Mouse (Mus musculus) heart, embryonic 13.5 days (tissue): Measurements from ENCODE around the gene Gpx4. TPM values are rescaled to one million over a fixed set of nuclear protein-coding genes. Genes with fewer than 3 reads are reported as not detected.
"Not testable (repeated sequence)": the region's sequence is repeated elsewhere in the genome, so short reads cannot be mapped to it uniquely, and the experiment has no call there.

Experiments
- ATAC-seq: fragments of 200-750 bp; cut with Nextera tagmentation; 2 replicates; pipeline ENCODE4 v1.8.0; 2017; ENCODE audit warnings: moderate TSS enrichment; ENCODE audit not compliant: insufficient number of reproducible peaks, low FRiP score, low TSS enrichment; ENCODE audit errors: extremely low read depth
- H3K27ac ChIP-seq: fragments of 300-500 bp; sonication (generic); replicated peaks from 2 replicates; pipeline ENCODE4 v1.5.1; 2015; ENCODE audit warnings: moderate library complexity, mild to moderate bottlenecking, inconsistent platforms
- H3K27me3 ChIP-seq: fragments of 300-500 bp; sonication (generic); replicated peaks from 2 replicates; pipeline ENCODE4 v1.6.1; 2015; ENCODE audit warnings: mild to moderate bottlenecking, inconsistent platforms
- H3K36me3 ChIP-seq: fragments of 300-500 bp; sonication (generic); 2 replicates; pipeline ENCODE4 v1.6.1; 2015; ENCODE audit warnings: mild to moderate bottlenecking, inconsistent platforms
- H3K4me1 ChIP-seq: fragments of 300-500 bp; sonication (generic); 2 replicates; pipeline ENCODE4 v1.6.1; 2015; ENCODE audit warnings: inconsistent platforms
- H3K4me2 ChIP-seq: fragments of 300-500 bp; sonication (generic); 2 replicates; pipeline ENCODE4 v1.6.1; 2015; ENCODE audit warnings: inconsistent platforms, mild to moderate bottlenecking, moderate library complexity
- H3K4me3 ChIP-seq: fragments of 300-500 bp; sonication (generic); 2 replicates; pipeline ENCODE4 v1.5.1; 2015; ENCODE audit warnings: moderate library complexity, mild to moderate bottlenecking, inconsistent platforms
- H3K9ac ChIP-seq: fragments of 300-500 bp; sonication (generic); 2 replicates; pipeline ENCODE4 v1.6.1; 2015; ENCODE audit warnings: inconsistent platforms, mild to moderate bottlenecking, moderate library complexity
- H3K9me3 ChIP-seq: fragments of 300-500 bp; sonication (generic); 2 replicates; pipeline ENCODE4 v1.6.1; 2016; ENCODE audit warnings: inconsistent platforms
- WGBS: fragments of 180-500 bp; shearing (Covaris S2); methylation state at CpG from one replicate; pipeline ENCODE4 v1.1.7; 2015; ENCODE audit warnings: mixed read lengths; 5-methylcytosine and 5-hydroxymethylcytosine counted together
- polyA plus RNA-seq: library from polyadenylated mRNA; unstranded; fragments of >200 nt; fragmentation: Nextera tagmentation; extraction: Ambion mirVana; gene quantifications from 2 replicates; pipeline ENCODE4 v1.2.1, GENCODE M21; 2015

Gpx4 gene
- polyA plus RNA-seq, 1 experiment from 2014 or later = 691 TPM

GRCm38 (mm10) chr10:80050885-80051617 is 4.1 kb downstream of the Gpx4 start:
- Histone ChIP-seq H3K4me3 (no peak overlapping the region), H3K4me1 (peaks cover 69% of the 10 kb centered on the region), H3K27ac (peak overlapping the region; percentile 78), H3K4me2 (no peak overlapping the region), H3K27me3 (no peaks in the 10 kb centered on the region), H3K9ac (peak overlapping the region; percentile 58), H3K9me3 (no peaks in the 10 kb centered on the region), H3K36me3 (peaks cover 10% of the 10 kb centered on the region)
- 40% methylated on average over 15 of the region's 15 CpGs for WGBS
- ATAC-seq = no peak

- no peak for ATAC-seq
- H3K4me1 ChIP-seq = peaks cover 69% of the 10 kb centered on the region
Measured at GRCm38 (mm10) chr10:80051618-80052373, 4.8 kb downstream of the Gpx4 start.

GRCm38 (mm10) chr10:80052374-80052764 is 5.4 kb downstream of the Gpx4 start:
- Histone ChIP-seq H3K4me2 (peak overlapping the region; percentile 67), H3K9ac (peak overlapping the region; percentile 72)

More at GRCm38 (mm10) chr10:80051618-80052373, 4.8 kb downstream of the Gpx4 start:
- no peaks in the 10 kb centered on the region for H3K27me3 ChIP-seq
- no peaks in the 10 kb centered on the region for H3K9me3 ChIP-seq
- H3K4me2 ChIP-seq = peak overlapping the region; percentile 67
- 26% methylated on average over 14 of the region's 14 CpGs for WGBS
- peaks cover 16% of the 10 kb centered on the region for H3K36me3 ChIP-seq
- H3K9ac ChIP-seq = peak overlapping the region; percentile 72
- peak overlapping the region; percentile 78 for H3K27ac ChIP-seq
- no peak overlapping the region for H3K4me3 ChIP-seq

GRCm38 (mm10) chr10:80053259-80053780 is 6.4 kb downstream of the Gpx4 start:
- peaks cover 60% of the 10 kb centered on the region for H3K4me1 ChIP-seq

More at GRCm38 (mm10) chr10:80052374-80052764, 5.4 kb downstream of the Gpx4 start:
- no peaks in the 10 kb centered on the region for H3K9me3 ChIP-seq
- WGBS = 77% methylated on average over 5 of the region's 5 CpGs
- H3K36me3 ChIP-seq = peaks cover 22% of the 10 kb centered on the region
- no peak overlapping the region for H3K4me3 ChIP-seq
- no peaks in the 10 kb centered on the region for H3K27me3 ChIP-seq
- no peak for ATAC-seq
- H3K4me1 ChIP-seq = peaks cover 69% of the 10 kb centered on the region
- peak overlapping the region; percentile 78 for H3K27ac ChIP-seq

GRCm38 (mm10) chr10:80053831-80054815 is 7.2 kb downstream of the Gpx4 start:
- H3K4me2 ChIP-seq = peak overlapping the region; percentile 91
- peaks cover 52% of the 10 kb centered on the region for H3K4me1 ChIP-seq
- no peaks in the 10 kb centered on the region for H3K9me3 ChIP-seq
- peak overlapping the region; percentile 99 for H3K9ac ChIP-seq
- peak; percentile 39 for ATAC-seq
- peaks cover 39% of the 10 kb centered on the region for H3K36me3 ChIP-seq
- peak overlapping the region; percentile 94 for H3K4me3 ChIP-seq
- no peaks in the 10 kb centered on the region for H3K27me3 ChIP-seq
- WGBS = under 1% methylated on average over 77 of the region's 77 CpGs
- H3K27ac ChIP-seq = peak overlapping the region; percentile 99

More at GRCm38 (mm10) chr10:80053259-80053780, 6.4 kb downstream of the Gpx4 start:
- Histone ChIP-seq H3K36me3 (peaks cover 31% of the 10 kb centered on the region), H3K4me3 (peak overlapping the region; percentile 94), H3K27me3 (no peaks in the 10 kb centered on the region), H3K9ac (peak overlapping the region; percentile 99), H3K4me2 (peak overlapping the region; percentile 91), H3K27ac (peak overlapping the region; percentile 99), H3K9me3 (no peaks in the 10 kb centered on the region)
- peak; percentile 94 for ATAC-seq
- WGBS = under 1% methylated on average over 47 of the region's 47 CpGs

GRCm38 (mm10) chr10:80054911-80055310 is 7.9 kb downstream of the Gpx4 start:
- H3K27me3 ChIP-seq, ATAC-seq, H3K9me3 ChIP-seq: not testable (repeated sequence)
- Histone ChIP-seq H3K4me1 (peaks cover 45% of the 10 kb centered on the region), H3K4me2 (peak overlapping the region; percentile 91), H3K27ac (peak overlapping the region; percentile 99), H3K36me3 (peaks cover 47% of the 10 kb centered on the region), H3K4me3 (peak overlapping the region; percentile 94), H3K9ac (peak overlapping the region; percentile 99)
- 14% methylated on average over 3 of the region's 3 CpGs for WGBS

GRCm38 (mm10) chr10:80055364-80055763 is 8.4 kb downstream of the Gpx4 start:
- Histone ChIP-seq H3K4me1 (peaks cover 41% of the 10 kb centered on the region), H3K4me2 (peak overlapping the region; percentile 91), H3K27me3 (no peaks in the 10 kb centered on the region), H3K36me3 (peaks cover 52% of the 10 kb centered on the region), H3K9me3 (no peaks in the 10 kb centered on the region), H3K9ac (peak overlapping the region; percentile 99), H3K27ac (no peak overlapping the region), H3K4me3 (peak overlapping the region; percentile 94)
- 72% methylated on average over 5 of the region's 5 CpGs for WGBS
- ATAC-seq = no peak

- peak overlapping the region; percentile 94; the same call in 1 of the 2 replicates for H3K4me3 ChIP-seq
- WGBS = 51% methylated on average over 9 of the region's 10 CpGs
- no peak overlapping the region for H3K27ac ChIP-seq
- peaks cover 57% of the 10 kb centered on the region for H3K36me3 ChIP-seq
- H3K4me1 ChIP-seq = peaks cover 36% of the 10 kb centered on the region
- H3K9ac ChIP-seq = peak overlapping the region; percentile 99
- ATAC-seq = no peak
- H3K9me3 ChIP-seq = no peaks in the 10 kb centered on the region
- H3K4me2 ChIP-seq = peak overlapping the region; percentile 91
- no peaks in the 10 kb centered on the region for H3K27me3 ChIP-seq
Measured at GRCm38 (mm10) chr10:80055891-80056290, 8.9 kb downstream of the Gpx4 start.

GRCm38 (mm10) chr10:80056506-80056905 is 9.5 kb downstream of the Gpx4 start:
- H3K27me3 ChIP-seq = no peaks in the 10 kb centered on the region
- no peak overlapping the region for H3K27ac ChIP-seq
- no peak overlapping the region for H3K4me2 ChIP-seq
- peaks cover 30% of the 10 kb centered on the region for H3K4me1 ChIP-seq
- H3K9me3 ChIP-seq = no peaks in the 10 kb centered on the region
- H3K4me3 ChIP-seq = no peak overlapping the region
- WGBS = 83% methylated on average over 4 of the region's 4 CpGs
- peaks cover 63% of the 10 kb centered on the region for H3K36me3 ChIP-seq
- H3K9ac ChIP-seq = no peak overlapping the region
- no peak for ATAC-seq

GRCm38 (mm10) chr10:80056976-80057682 is 10.2 kb downstream of the Gpx4 start:
- WGBS = 92% methylated on average over 27 of the region's 27 CpGs
- peaks cover 69% of the 10 kb centered on the region for H3K36me3 ChIP-seq
- no peak overlapping the region for H3K4me3 ChIP-seq
- no peak overlapping the region for H3K27ac ChIP-seq
- no peaks in the 10 kb centered on the region for H3K27me3 ChIP-seq
- no peaks in the 10 kb centered on the region for H3K9me3 ChIP-seq
- H3K4me1 ChIP-seq = peaks cover 24% of the 10 kb centered on the region
- no peak overlapping the region for H3K4me2 ChIP-seq
- ATAC-seq = no peak
- H3K9ac ChIP-seq = peak overlapping the region; percentile 12; the same call in 1 of the 2 replicates
